Mouse (Mus musculus) lung, adult 2 months (tissue): ENCODE measurements at regions not wholly inside any gene's neighbourhood (a gene's known extent, or its start where the extent isn't known, plus 50 kb on each side); places are given as distances from the start of the nearest gene placed in this dataset.

Experiments
- DNase-seq: peaks from one replicate; pipeline ENCODE4 v3.0.0; 2022
- H3K4me1 ChIP-seq: fragments of 200-500 bp; 2 replicates; pipeline ENCODE4 v1.6.1; 2011; ENCODE audit warnings: low read length; ENCODE audit not compliant: control insufficient read depth, insufficient read depth
- H3K4me3 ChIP-seq: fragments of 200-500 bp; replicated peaks from 2 replicates; pipeline ENCODE3; 2011; ENCODE audit warnings: low read depth, mild to moderate bottlenecking, control low read depth, low read length; ENCODE audit errors: extremely low read depth
- CTCF ChIP-seq: fragments of 200-500 bp; IDR thresholded peaks from 2 replicates; pipeline ENCODE4 v1.5.1; 2011; ENCODE audit warnings: mild to moderate bottlenecking, low read length, control low read depth; ENCODE audit not compliant: insufficient read depth
- POLR2A ChIP-seq: fragments of 200-500 bp; IDR thresholded peaks from 2 replicates; pipeline ENCODE4 v1.6.1; 2011; ENCODE audit warnings: low read depth, mild to moderate bottlenecking, control low read depth, low read length, borderline replicate concordance; ENCODE audit errors: extremely low read depth
- WGBS: fragments of 180-500 bp; shearing (Covaris S2); methylation state at CpG from one replicate; pipeline ENCODE4 v1.1.7; 2018; 5-methylcytosine and 5-hydroxymethylcytosine counted together

- no peak for DNase-seq
- no peak overlapping the region for H3K4me3 ChIP-seq
- H3K4me1 ChIP-seq, result no peaks in the 10 kb centered on the region
- WGBS, result 33% methylated on average over 9 of the region's 9 CpGs
- TF ChIP-seq POLR2A, result no peak
- TF ChIP-seq CTCF, result no peak
These were observed 116.9 kb downstream of the Wif1 start for GRCm38 (mm10) chr10:121150668-121151067.

DNA sequence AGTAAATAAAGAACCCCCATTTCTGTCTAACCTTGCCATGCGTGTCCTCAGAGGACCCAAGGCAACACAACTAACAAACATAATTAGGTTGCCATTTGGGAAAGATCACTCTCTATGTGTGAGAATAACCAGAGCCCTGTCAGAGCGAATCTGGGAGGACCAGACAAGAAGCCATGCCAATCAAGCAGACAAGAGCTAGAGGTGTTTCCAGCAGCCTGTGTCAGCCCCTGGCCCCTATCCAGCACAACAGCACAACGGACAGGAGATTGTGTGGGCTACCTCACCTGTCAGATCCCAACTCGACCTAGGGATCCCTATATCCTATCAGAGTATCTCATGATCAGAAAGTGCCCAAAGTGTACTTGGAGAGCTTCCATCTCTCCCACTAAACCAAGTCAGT lies 119.9 kb downstream of the Wif1 start:
- TF ChIP-seq POLR2A, result no peak
- no peak for TF ChIP-seq CTCF
- WGBS, result 69% methylated on average over 4 of the region's 4 CpGs

DNA sequence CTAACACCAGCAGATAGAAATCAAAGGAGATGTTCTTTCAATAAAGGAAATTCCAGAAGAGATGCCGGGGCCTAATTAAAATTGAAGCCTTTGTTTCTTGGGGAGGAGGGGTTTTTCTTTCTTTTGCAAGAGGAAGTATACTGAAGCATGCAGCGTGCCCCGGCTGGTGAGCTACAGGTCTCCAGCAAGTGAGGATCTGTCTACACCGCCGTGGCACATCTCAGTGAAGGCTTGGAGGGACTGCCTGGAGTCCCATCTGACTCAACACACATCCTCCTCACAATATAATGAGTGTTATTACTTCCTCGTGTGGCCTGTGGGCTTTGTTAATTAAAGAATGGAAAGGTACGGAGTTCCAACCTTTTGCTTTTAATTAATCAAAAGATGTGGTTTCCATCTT lies 126.7 kb downstream of the Wif1 start:
- no peak for DNase-seq
- TF ChIP-seq CTCF, result no peak
- no peak for TF ChIP-seq POLR2A

More for the DNA sequence above, 119.9 kb downstream of the Wif1 start:
- no peak for DNase-seq
- Histone ChIP-seq H3K4me3 (no peak overlapping the region), H3K4me1 (no peaks in the 10 kb centered on the region)

DNA sequence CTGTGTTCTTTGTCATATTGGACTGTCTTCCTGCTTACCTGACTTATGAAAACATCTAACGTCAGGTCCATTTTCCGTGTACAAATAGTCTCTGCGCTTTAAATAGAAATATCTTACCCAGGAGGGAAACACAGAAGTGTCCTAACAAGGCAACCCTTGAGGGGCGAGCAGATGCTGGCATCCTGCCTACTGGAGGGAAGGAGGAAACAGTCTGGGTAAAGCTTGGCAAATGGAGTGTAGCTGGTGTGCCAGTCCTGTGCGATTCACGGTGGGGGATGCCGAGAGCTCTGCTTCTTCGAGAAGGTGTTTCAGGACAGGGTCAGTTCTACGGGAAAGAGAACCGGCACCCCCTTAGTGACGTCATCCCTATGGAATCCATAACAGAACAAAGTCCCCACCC lies 127.4 kb downstream of the Wif1 start:
- Histone ChIP-seq H3K4me1 (peaks cover 7% of the 10 kb centered on the region), H3K4me3 (no peak overlapping the region)
- TF ChIP-seq POLR2A (no peak), CTCF (no peak)
- WGBS, result 21% methylated on average over 11 of the region's 11 CpGs
- peak; percentile 20 for DNase-seq

More for the DNA sequence above, 126.7 kb downstream of the Wif1 start:
- Histone ChIP-seq H3K4me3 (no peak overlapping the region), H3K4me1 (peaks cover 7% of the 10 kb centered on the region)
- 47% methylated on average over 7 of the region's 7 CpGs for WGBS

DNA sequence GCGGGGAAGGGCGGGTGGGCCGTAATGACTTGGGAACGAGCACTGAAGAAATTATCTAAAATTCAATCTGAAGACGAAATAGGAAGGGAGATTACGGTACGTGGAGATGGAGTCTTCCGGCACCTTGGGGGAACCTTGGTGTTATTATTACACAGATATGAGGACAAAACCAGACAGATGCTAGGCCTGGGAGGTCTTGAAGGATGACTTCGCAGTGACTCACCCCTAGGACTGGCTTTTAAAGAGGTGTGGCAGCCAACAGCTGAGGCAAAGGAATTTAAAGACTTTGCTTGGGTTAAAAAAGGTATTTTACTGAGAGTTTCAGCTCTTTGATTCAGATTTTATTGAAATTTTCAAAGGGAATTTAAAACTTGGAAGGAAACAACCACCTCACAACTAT lies 140.3 kb downstream of the Wif1 start:
- WGBS, result 82% methylated on average over 9 of the region's 9 CpGs
- TF ChIP-seq POLR2A (no peak), CTCF (no peak)
- no peak for DNase-seq
- no peaks in the 10 kb centered on the region for H3K4me1 ChIP-seq
- H3K4me3 ChIP-seq, result no peak overlapping the region

DNA sequence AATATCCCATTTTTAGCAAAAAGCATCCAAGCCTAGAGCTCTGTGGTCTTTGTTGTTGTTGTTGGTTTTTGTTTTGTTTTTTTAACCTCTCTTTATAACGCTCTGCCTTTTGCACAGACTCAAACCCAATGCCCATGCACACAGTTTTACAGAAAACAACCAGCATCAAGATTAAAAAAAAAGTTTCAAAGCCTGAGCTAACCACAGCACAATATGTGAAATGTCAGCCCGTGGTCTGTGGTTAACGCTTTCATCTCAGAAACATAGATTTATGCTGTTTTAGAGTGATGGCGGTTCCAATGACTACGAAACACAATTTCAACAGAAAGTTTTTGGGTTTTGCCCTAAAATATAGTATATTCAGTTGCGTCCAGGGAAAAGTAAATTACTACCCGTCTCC lies 155.4 kb downstream of the Wif1 start:
- no peak overlapping the region for H3K4me3 ChIP-seq
- DNase-seq, result no peak
- WGBS, result 87% methylated on average over 7 of the region's 7 CpGs

DNA sequence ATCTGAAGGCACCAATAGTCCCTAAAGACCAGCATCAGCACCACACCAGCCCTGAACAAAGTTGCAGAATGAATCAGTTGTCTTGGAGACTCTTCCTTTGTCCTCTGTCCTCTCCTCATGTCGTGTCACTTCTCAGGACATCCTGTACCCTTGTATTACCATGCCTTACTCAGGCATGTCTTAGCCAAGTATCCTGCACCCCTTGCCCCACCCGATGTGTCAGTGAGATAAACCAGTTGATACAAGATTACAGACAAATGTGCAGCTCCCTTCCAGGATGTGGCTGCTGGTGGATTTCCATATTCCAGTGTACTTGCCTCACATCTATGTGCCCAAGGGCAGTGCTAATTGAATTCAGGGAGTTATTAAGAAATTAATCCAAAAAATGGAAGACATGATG lies 151.8 kb downstream of the Tbc1d30 start:
- WGBS, result 55% methylated on average over 2 of the region's 2 CpGs
- TF ChIP-seq POLR2A (no peak), CTCF (no peak)
- peaks cover 5% of the 10 kb centered on the region for H3K4me1 ChIP-seq
- no peak overlapping the region for H3K4me3 ChIP-seq
- DNase-seq, result no peak

More for the DNA sequence above, 155.4 kb downstream of the Wif1 start:
- H3K4me1 ChIP-seq, result no peaks in the 10 kb centered on the region
- TF ChIP-seq POLR2A (no peak), CTCF (no peak)

- H3K4me3 ChIP-seq, result no peak overlapping the region
- H3K4me1 ChIP-seq, result peaks cover 5% of the 10 kb centered on the region
- WGBS, result 93% methylated on average over 7 of the region's 7 CpGs
- TF ChIP-seq POLR2A (no peak), CTCF (no peak)
- DNase-seq, result no peak
These were observed 148.5 kb downstream of the Tbc1d30 start for GRCm38 (mm10) chr10:121202531-121202930.

DNA sequence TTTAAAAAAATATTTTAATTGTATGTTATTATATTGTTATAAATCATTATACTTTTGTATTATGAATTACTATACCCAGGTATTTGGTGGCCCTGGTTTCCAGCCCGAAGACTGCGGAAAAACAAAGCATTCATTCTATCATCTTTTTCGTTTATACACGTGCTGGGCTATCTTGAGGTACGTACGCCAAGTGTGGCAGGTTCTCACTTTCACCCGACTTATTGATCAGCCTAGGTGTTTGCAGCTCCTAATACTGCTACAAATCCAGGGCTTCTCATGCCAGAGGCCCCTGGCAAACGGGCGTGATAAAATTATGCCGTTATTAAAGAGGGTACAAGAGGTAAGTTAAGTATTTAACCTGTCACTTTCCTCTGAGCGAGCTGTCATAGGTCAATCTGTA lies 145.5 kb downstream of the Tbc1d30 start:
- Histone ChIP-seq H3K4me3 (no peak overlapping the region), H3K4me1 (no peaks in the 10 kb centered on the region; the same call in 1 of the 2 replicates)
- DNase-seq, result no peak
- 67% methylated on average over 11 of the region's 11 CpGs for WGBS
- TF ChIP-seq POLR2A (no peak), CTCF (no peak)

- Histone ChIP-seq H3K4me3 (no peak overlapping the region), H3K4me1 (no peaks in the 10 kb centered on the region; the same call in 1 of the 2 replicates)
- TF ChIP-seq POLR2A (no peak), CTCF (no peak)
- WGBS, result 27% methylated on average over 15 of the region's 15 CpGs
- DNase-seq, result peak; percentile 85
These were observed 144.9 kb downstream of the Tbc1d30 start for GRCm38 (mm10) chr10:121206002-121206742.

GRCm38 (mm10) chr10:121206743-121207039 lies 144.4 kb downstream of the Tbc1d30 start:
- 79% methylated on average over 3 of the region's 3 CpGs for WGBS
- Histone ChIP-seq H3K4me1 (no peaks in the 10 kb centered on the region; the same call in 1 of the 2 replicates), H3K4me3 (no peak overlapping the region)
- DNase-seq, result no peak
- TF ChIP-seq CTCF (no peak), POLR2A (no peak)
